Mouse (Mus musculus): ENCODE data around the gene Usp46. TPM values are rescaled to one million over a fixed set of nuclear protein-coding genes. Genes with fewer than 3 reads are reported as not detected.
"Not testable (repeated sequence)": the region's sequence is repeated elsewhere in the genome, so short reads cannot be mapped to it uniquely, and the experiment has no call there.

The Usp46 gene
- polyA plus RNA-seq, 1 experiment from 2014 or later: 20.0 TPM

DNA sequence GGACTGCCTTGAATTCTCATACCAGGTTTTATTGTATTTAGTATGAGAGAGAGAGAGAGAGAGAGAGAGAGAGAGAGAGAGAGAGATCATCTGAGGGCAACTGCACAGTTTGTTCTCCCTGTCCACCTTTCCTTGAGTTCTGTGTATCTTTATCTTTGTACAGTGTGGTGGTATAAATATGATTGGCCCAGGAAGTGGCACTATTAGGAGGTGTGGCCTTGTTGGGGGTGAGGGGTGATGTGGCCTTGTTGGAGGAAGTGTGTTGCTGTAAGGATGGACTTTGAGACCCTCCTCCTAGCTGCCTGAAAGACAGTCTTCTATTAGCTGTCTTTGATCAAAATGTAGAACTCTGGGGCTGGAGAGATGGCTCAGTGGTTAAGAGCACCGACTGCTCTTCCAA, 10.2 kb upstream of the Usp46 start:
- Histone ChIP-seq H3K9ac (ENCODE audit: low read depth, low read length) (no peak overlapping the region), H3K4me2 (ENCODE audit: low read depth, low read length) (no peak overlapping the region), H3K36me3 (ENCODE audit: control insufficient read depth, insufficient read depth) (no peaks in the 10 kb centered on the region), H3K4me1 (ENCODE audit: control insufficient read depth, low read depth, low read length) (no peaks in the 10 kb centered on the region), H3K4me3 (ENCODE audit: low read depth, low read length) (no peak overlapping the region), H3K27ac (ENCODE audit: low read length) (no peak overlapping the region), H3K27me3 (ENCODE audit: control insufficient read depth, insufficient read depth, low read depth, low read length) (peaks cover 8% of the 10 kb centered on the region), H3K9me3 (replicated peaks; ENCODE audit: control insufficient read depth, low read length) (no peaks in the 10 kb centered on the region)
- ATAC-seq (ENCODE audit: low read depth): no peak
- WGBS (ENCODE audit: insufficient replicate concordance): 46% methylated on average over 1 of the region's 1 CpGs

DNA sequence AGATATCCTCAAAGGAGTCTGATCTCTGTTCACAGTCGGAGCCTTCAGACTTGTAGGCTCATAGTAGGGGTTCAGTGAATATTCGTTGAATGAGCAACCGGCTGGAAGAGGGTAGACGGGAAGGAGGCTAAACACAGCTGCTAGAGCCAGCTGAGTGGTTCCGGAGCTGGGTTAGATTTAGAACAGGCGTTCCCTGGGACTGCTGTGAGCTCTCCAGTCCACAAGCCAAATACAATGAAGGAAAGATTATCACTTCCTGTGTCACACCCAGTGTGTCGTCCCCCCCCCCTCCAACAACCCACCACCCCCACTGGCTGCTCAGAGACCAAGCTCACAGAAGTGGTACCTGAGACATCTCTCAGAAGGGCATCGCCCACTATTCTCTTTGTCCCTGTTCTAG, 9.7 kb upstream of the Usp46 start:
- no peak for ATAC-seq (ENCODE audit: low read depth)
- H3K4me1 ChIP-seq (ENCODE audit: control insufficient read depth, low read depth, low read length): no peaks in the 10 kb centered on the region
- no peak overlapping the region for H3K27ac ChIP-seq (ENCODE audit: low read length)
- 34% methylated on average over 8 of the region's 8 CpGs for WGBS (ENCODE audit: insufficient replicate concordance)
- no peak overlapping the region for H3K4me3 ChIP-seq (ENCODE audit: low read depth, low read length)
- H3K9me3 ChIP-seq (replicated peaks; ENCODE audit: control insufficient read depth, low read length): no peaks in the 10 kb centered on the region
- H3K4me2 ChIP-seq (ENCODE audit: low read depth, low read length): no peak overlapping the region
- H3K36me3 ChIP-seq (ENCODE audit: control insufficient read depth, insufficient read depth): no peaks in the 10 kb centered on the region
- peaks cover 8% of the 10 kb centered on the region for H3K27me3 ChIP-seq (ENCODE audit: control insufficient read depth, insufficient read depth, low read depth, low read length)
- no peak overlapping the region for H3K9ac ChIP-seq (ENCODE audit: low read depth, low read length)

DNA sequence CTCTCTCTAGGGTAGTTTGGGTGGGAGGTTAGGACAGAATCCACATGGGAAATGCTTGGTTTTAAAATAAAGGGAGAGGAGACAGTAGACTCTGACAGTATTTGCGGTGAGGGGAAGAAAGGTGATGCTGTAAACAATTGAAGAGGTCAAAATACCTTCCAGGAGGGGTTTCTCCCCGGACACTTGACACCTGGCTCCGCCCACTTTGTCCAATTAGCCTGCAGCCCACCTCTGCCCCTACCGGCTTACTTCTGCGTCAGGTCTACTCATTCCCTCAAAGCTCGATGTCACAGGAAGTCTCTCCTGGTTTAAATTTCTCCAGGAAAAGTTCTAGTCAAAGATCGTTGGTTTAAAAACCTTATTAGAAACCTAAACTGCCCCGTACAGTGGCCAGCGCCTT, 8.5 kb upstream of the Usp46 start:
- Histone ChIP-seq H3K4me1 (ENCODE audit: control insufficient read depth, low read depth, low read length) (no peaks in the 10 kb centered on the region), H3K27me3 (ENCODE audit: control insufficient read depth, insufficient read depth, low read depth, low read length) (peaks cover 8% of the 10 kb centered on the region), H3K27ac (ENCODE audit: low read length) (no peak overlapping the region), H3K9ac (ENCODE audit: low read depth, low read length) (no peak overlapping the region), H3K4me3 (ENCODE audit: low read depth, low read length) (no peak overlapping the region), H3K9me3 (replicated peaks; ENCODE audit: control insufficient read depth, low read length) (no peaks in the 10 kb centered on the region), H3K36me3 (ENCODE audit: control insufficient read depth, insufficient read depth) (no peaks in the 10 kb centered on the region), H3K4me2 (ENCODE audit: low read depth, low read length) (no peak overlapping the region)
- 13% methylated on average over 9 of the region's 9 CpGs for WGBS (ENCODE audit: insufficient replicate concordance)
- ATAC-seq (ENCODE audit: low read depth): no peak

DNA sequence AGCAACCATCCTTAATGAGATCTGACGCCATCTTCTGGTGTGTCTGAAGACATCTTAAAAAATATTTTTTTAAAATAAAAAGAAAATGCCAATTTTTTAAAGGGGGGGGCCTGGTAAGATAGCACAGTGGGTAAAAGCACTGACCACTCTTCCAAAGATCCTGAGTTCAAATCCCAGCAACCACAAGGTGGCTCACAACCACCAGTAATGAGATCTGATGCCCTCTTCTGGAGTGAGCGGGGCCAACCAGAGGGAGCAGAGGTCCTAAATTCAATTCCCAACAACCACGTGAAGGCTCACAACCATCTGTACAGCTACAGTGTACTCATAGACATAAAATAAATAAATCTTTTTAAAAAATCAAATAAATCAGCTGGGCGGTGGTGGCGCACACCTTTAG, 2.3 kb upstream of the Usp46 start:
- peaks cover 34% of the 10 kb centered on the region for H3K4me1 ChIP-seq (ENCODE audit: control insufficient read depth, low read depth, low read length)
- H3K36me3 ChIP-seq (ENCODE audit: control insufficient read depth, insufficient read depth); H3K27ac ChIP-seq (ENCODE audit: low read length); H3K4me3 ChIP-seq (ENCODE audit: low read depth, low read length); H3K9ac ChIP-seq (ENCODE audit: low read depth, low read length); H3K27me3 ChIP-seq (ENCODE audit: control insufficient read depth, insufficient read depth, low read depth, low read length); ATAC-seq (ENCODE audit: low read depth); H3K9me3 ChIP-seq (replicated peaks; ENCODE audit: control insufficient read depth, low read length); H3K4me2 ChIP-seq (ENCODE audit: low read depth, low read length): not testable (repeated sequence)
- 76% methylated on average over 5 of the region's 5 CpGs for WGBS (ENCODE audit: insufficient replicate concordance)

DNA sequence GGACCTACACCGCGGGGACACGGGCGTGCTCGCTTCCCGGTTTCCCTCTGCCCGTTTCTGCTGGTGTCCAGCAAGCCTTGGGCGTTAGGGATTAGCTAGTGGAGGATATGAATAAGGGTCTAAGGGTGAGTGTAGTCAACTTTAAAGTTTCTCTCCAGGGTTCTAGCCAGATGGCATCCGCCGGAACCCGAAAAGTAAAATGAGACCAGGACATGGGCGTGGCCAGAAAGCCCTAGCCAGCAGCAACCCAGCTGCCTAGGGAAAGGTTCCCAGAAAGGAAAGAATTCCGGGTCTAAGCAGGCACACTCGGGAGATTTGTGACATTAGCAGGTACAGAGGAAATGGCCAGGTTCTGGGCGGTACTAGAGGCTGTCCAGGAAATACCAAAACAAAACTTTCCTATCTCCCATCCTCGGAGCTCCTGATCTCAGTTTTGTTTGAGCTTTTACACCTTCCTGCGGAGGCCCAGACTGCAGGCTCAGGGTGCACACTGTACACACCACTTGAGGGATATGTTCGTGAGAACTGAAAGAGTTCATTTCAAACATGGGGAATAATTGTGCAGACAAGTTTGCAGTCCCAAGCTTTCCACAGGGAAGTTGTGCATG, 587 bp upstream of the Usp46 start:
- no peaks in the 10 kb centered on the region for H3K27me3 ChIP-seq (ENCODE audit: control insufficient read depth, insufficient read depth, low read depth, low read length)
- H3K9ac ChIP-seq (ENCODE audit: low read depth, low read length): peak overlapping the region; percentile 94
- peak overlapping the region; percentile 98 for H3K4me2 ChIP-seq (ENCODE audit: low read depth, low read length)
- no peaks in the 10 kb centered on the region for H3K9me3 ChIP-seq (replicated peaks; ENCODE audit: control insufficient read depth, low read length)
- peak overlapping the region; percentile 94 for H3K4me3 ChIP-seq (ENCODE audit: low read depth, low read length)
- peak overlapping the region; percentile 86 for H3K27ac ChIP-seq (ENCODE audit: low read length)
- H3K36me3 ChIP-seq (ENCODE audit: control insufficient read depth, insufficient read depth): no peaks in the 10 kb centered on the region
- H3K4me1 ChIP-seq (ENCODE audit: control insufficient read depth, low read depth, low read length): peaks cover 39% of the 10 kb centered on the region
- WGBS (ENCODE audit: insufficient replicate concordance): under 1% methylated on average over 18 of the region's 18 CpGs
- ATAC-seq (ENCODE audit: low read depth): peak; percentile 20

DNA sequence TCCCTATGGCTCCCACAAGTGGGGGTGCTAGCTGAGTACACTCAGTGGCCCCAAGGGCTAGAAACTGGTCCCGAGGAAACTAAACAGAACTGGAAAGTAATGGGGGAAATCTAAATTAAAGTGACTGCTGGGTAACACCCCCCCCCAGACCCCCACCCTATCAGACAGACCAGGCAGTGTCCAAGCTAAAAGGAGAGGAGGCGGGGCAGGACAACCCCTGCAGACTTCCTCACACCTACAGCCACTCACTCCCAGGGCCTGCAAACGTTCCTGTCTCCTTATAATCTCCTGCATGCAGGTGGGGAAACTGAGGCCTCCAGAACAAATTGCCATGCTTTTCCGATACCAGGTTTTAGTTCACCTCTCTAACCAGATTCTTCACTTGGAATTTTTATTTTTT, 885 bp downstream of the Usp46 start:
- 11% methylated on average over 4 of the region's 4 CpGs for WGBS (ENCODE audit: insufficient replicate concordance)
- peak overlapping the region; percentile 94 for H3K4me3 ChIP-seq (ENCODE audit: low read depth, low read length)
- peak overlapping the region; percentile 98 for H3K4me2 ChIP-seq (ENCODE audit: low read depth, low read length)
- peak overlapping the region; percentile 94 for H3K9ac ChIP-seq (ENCODE audit: low read depth, low read length)
- H3K4me1 ChIP-seq (ENCODE audit: control insufficient read depth, low read depth, low read length): peaks cover 49% of the 10 kb centered on the region
- peak overlapping the region; percentile 97 for H3K27ac ChIP-seq (ENCODE audit: low read length)
- no peaks in the 10 kb centered on the region for H3K9me3 ChIP-seq (replicated peaks; ENCODE audit: control insufficient read depth, low read length)
- no peak for ATAC-seq (ENCODE audit: low read depth)
- no peaks in the 10 kb centered on the region for H3K36me3 ChIP-seq (ENCODE audit: control insufficient read depth, insufficient read depth)
- no peaks in the 10 kb centered on the region for H3K27me3 ChIP-seq (ENCODE audit: control insufficient read depth, insufficient read depth, low read depth, low read length)

DNA sequence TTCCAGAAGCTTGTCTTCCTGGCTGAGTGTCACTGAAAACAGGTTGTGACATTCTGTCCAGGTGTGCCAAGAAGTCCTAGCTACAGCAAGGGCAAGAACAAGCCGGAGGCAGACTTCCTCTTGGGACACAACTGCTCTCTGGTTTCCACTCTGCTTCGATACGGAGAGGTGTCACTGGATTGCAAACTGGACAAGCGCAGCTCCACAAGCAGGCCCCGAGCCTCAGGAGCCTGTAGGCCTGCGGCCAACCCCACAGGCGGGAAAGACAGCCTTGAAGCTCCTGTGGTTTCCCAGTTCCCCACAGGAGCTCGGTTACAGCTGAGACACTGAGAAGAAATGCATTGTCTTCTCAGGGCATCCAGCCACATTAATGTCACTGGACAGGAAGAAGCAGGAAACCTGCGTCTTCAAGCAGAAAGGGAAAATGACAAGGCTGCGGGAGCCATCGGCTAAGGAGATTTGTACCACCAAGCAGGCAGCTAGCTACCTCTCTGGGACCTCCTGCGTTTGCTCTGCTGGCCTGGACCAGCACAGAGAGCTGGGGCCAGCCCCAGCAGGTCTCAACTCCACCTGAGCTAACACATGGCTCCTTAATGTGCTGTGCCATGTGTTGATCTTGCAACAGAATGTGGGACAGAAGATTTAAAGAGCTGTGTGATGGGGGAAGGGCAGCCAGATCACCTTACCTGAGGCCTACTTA, 1.7 kb downstream of the Usp46 start:
- Histone ChIP-seq H3K4me2 (ENCODE audit: low read depth, low read length) (peak overlapping the region; percentile 98), H3K4me1 (ENCODE audit: control insufficient read depth, low read depth, low read length) (peaks cover 55% of the 10 kb centered on the region), H3K27ac (ENCODE audit: low read length) (peak overlapping the region; percentile 97), H3K9me3 (replicated peaks; ENCODE audit: control insufficient read depth, low read length) (no peaks in the 10 kb centered on the region), H3K4me3 (ENCODE audit: low read depth, low read length) (peak overlapping the region; percentile 94), H3K9ac (ENCODE audit: low read depth, low read length) (peak overlapping the region; percentile 94), H3K27me3 (ENCODE audit: control insufficient read depth, insufficient read depth, low read depth, low read length) (no peaks in the 10 kb centered on the region), H3K36me3 (ENCODE audit: control insufficient read depth, insufficient read depth) (no peaks in the 10 kb centered on the region)
- 43% methylated on average over 12 of the region's 12 CpGs for WGBS (ENCODE audit: insufficient replicate concordance)
- ATAC-seq (ENCODE audit: low read depth): no peak

DNA sequence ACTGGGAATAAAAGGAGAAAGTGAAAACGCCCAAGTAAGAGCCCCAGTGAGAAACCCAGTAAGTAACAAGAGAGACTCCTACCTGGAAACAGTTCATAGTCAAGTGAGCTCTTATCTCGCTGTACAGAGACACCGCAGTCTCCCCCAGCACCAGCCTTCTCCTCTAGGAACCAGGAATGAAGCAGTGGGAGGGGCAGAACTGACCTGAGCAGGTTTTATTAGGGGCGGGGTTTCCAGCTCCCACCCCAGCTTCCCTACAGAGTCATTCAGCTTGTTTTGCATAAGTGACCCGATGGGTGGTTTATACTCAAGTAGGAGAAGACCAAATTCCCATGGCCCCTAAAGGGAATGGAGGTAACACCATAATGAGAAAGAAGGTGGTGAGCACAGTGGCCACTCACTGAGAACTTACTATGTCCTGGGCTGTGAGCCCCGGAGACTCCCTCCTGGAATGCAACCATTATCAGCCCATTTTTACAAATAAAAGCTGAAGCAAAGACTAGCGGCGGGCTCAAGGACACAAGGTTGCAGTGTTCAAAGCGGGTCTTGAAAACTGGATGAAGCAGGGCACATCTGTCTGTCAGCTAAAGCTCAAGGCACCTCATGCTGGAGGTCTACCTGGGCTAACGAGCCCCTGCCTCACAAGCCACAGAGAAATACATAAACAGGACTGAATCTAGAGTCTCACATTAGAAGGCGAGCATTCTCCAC, 2.5 kb downstream of the Usp46 start:
- peak; percentile 71 for ATAC-seq (ENCODE audit: low read depth)
- no peaks in the 10 kb centered on the region for H3K9me3 ChIP-seq (replicated peaks; ENCODE audit: control insufficient read depth, low read length)
- peaks cover 60% of the 10 kb centered on the region for H3K4me1 ChIP-seq (ENCODE audit: control insufficient read depth, low read depth, low read length)
- WGBS (ENCODE audit: insufficient replicate concordance): 32% methylated on average over 11 of the region's 11 CpGs
- peak overlapping the region; percentile 94 for H3K4me3 ChIP-seq (ENCODE audit: low read depth, low read length)
- H3K27me3 ChIP-seq (ENCODE audit: control insufficient read depth, insufficient read depth, low read depth, low read length): no peaks in the 10 kb centered on the region
- peak overlapping the region; percentile 97 for H3K27ac ChIP-seq (ENCODE audit: low read length)
- H3K9ac ChIP-seq (ENCODE audit: low read depth, low read length): peak overlapping the region; percentile 94
- H3K36me3 ChIP-seq (ENCODE audit: control insufficient read depth, insufficient read depth): no peaks in the 10 kb centered on the region
- H3K4me2 ChIP-seq (ENCODE audit: low read depth, low read length): peak overlapping the region; percentile 98

DNA sequence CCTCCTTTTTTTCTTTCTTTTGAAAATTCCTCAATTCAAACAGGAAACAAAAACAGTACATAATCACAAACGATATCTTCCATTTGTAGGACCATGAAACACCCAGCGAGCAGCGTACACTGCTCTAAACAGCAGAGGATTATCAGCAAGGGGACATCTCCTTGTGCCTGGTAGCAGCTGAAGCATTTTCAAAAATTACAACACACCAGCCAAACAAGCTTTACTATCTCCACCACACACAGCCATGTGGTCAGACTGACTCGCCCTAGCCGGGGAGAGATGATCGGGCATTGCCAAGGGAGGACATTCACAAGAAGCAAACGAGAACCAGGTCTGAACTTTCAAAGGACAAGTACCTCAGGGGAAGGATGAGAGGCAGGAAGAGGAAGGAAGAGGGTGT, 3.4 kb downstream of the Usp46 start:
- peak overlapping the region; percentile 78 for H3K9ac ChIP-seq (ENCODE audit: low read depth, low read length)
- H3K4me1 ChIP-seq (ENCODE audit: control insufficient read depth, low read depth, low read length): peaks cover 56% of the 10 kb centered on the region
- H3K27me3 ChIP-seq (ENCODE audit: control insufficient read depth, insufficient read depth, low read depth, low read length): no peaks in the 10 kb centered on the region
- H3K27ac ChIP-seq (ENCODE audit: low read length): peak overlapping the region; percentile 97
- H3K9me3 ChIP-seq (replicated peaks; ENCODE audit: control insufficient read depth, low read length): no peaks in the 10 kb centered on the region
- H3K36me3 ChIP-seq (ENCODE audit: control insufficient read depth, insufficient read depth): no peaks in the 10 kb centered on the region
- peak overlapping the region; percentile 98 for H3K4me2 ChIP-seq (ENCODE audit: low read depth, low read length)
- ATAC-seq (ENCODE audit: low read depth): peak; percentile 52
- peak overlapping the region; percentile 94 for H3K4me3 ChIP-seq (ENCODE audit: low read depth, low read length)
- 22% methylated on average over 7 of the region's 7 CpGs for WGBS (ENCODE audit: insufficient replicate concordance)
